Mouse (Mus musculus) MEL-GATA-1-ER (cell line): ENCODE data around the gene Atp9a.

Experiments
- DNase-seq: peaks from one replicate; pipeline ENCODE4 v3.0.0-alpha.2; 2012; ENCODE audit warnings: low read depth; ENCODE audit errors: extremely low read depth

Atp9a gene

DNA sequence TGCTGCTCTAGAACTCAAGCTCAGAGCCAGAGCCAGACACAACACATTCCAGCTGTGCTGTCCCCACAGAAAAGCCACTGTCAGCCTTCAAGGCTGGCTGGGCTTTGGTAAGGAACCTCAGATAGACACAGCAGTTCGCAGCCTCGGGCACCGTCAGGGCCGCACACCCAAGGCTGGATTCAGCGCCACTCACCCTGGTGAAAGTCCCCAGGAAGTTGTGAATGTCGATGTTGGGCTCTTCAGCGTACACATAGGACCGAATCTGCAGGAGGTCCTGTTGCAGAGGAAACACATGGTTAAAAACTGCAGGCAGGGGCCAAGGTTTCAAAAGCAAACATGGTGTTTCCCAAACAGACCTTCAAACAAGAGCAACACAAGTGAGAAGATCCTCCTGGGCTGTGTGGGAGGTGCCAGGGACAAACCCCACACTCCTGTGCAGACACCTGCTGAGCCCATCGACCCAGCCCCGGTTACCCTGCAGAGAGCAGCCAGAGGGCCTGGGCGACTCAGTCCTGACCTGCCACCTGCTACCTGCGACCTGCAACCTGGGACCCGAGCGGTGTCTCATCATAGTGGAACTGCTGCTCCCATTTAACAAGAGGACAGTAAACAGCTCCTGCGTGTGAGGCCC, 58.6 kb downstream of the Atp9a start:
- DNase-seq: no peak

- no peak for DNase-seq
These were observed 59.5 kb downstream of the Atp9a start for GRCm38 (mm10) chr2:168682721-168683120.

- no peak for DNase-seq
These were observed 60.7 kb downstream of the Atp9a start for GRCm38 (mm10) chr2:168681531-168681930.

DNA sequence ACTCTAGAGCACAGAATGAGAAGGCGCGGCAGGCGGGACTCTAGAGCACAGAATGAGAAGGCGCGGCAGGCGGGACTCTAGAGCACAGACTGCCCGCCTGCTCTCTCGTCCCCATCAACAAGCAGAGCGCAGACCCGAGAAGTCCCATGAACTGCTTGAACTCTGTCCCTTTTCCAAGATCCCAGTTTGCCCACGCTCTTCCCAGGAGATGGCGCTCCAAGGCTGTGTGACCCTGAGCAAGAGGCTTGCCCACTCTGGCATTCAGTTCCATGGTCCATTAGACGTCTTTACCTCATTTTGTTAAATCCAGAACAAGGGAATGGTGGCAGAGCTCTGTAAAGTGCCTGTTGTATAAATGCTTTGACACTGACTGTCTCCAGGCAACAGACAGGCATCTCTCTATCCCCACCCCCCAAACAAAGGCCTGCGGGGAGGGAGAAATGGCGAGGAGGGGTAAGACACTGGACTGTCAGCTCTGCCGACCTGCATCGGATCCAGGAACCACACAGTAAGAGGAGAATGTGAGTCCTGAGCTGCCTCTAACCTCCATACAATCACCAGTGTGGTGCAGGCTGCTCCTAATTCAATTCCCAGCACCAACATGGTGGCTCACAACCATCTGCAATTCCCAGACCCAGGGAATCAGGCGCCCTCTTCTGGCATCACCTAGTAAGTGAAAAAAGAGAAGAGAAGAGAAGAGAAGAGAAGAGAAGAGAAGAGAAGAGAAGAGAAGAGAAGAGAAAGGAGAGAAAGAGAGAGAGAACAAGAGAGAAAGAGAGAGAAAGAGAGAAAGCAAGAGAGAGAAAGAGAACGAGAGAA, 62.6 kb downstream of the Atp9a start:
- no peak for DNase-seq

GRCm38 (mm10) chr2:168678662-168679294, 63.4 kb downstream of the Atp9a start:
- no peak for DNase-seq

DNA sequence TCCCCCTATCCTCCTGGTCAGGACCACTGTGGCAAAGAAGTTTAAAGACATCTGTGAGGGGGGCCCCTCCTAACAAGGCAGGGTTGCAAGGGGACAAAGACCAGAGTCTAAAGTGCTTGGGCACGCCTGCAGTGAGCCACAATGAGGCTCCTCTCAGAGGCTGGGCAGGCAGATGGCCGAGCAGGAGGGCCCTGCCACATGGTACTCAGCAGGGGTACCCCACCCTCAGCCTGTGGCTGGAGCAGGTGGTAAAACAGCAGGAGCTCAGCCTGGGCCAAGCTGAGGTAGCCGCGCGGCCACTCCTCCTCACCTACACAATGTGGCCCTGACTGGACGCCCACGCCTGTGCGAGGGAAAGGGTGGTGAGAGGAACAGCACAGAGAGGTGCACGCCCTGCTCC, 64.6 kb downstream of the Atp9a start:
- DNase-seq: no peak

DNA sequence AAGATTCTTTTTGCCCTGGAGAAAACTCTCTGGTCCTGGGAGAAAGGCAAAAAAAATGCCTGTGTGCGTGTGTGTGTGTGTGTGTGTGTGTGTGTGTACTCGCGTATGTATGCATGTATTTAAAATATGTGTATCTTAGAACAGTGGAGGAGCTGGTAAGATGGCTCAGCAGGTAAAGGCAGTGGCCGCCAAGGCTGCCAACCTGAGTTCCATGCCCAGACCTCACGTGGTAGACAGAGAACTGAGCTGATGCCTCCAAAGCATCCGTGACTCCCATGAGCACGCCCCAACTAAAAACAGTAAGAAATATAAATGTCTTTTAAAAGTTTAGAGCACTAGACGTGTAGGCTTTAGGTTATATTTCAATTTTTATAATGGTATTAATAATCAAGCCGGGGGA, 70.5 kb downstream of the Atp9a start:
- DNase-seq: no peak

DNA sequence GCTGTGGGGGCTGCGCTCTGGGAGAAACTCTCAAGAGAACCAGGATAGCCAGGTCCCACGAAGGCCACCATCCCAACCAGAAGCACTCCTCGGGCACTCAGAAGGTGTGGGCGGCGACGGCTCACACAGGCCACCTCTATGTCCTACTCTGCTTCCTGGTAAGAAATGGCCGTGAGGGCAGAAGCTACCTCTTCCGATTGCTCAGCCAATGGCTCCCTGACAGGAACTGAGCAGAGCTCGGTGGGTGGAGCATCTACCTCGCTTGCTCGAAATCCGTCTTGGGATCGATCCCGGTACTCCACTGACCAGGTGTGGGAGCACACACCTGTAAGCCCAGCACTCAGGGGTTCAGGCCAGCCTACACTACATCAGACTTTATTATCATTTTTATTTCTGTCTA, 72.0 kb downstream of the Atp9a start:
- DNase-seq: no peak

DNA sequence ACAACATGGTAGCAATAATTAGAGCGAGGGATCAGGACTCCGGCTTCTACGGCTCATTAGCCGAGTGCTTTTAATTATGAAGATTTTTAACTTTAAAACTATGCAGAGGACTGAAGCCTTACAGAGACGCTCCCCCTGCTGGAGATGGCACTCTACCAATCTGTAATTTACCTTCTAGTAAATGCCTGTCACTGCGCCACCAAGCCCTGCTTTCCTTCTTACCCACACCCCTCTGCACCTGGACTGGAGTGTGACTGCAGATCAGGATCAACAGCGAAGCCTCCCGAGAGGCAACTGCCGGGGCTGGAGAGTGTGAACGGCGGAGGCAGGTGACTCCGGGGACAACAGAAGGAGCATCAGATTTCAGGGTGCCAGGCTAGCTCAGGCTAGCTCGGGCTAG, 72.4 kb downstream of the Atp9a start:
- no peak for DNase-seq

DNA sequence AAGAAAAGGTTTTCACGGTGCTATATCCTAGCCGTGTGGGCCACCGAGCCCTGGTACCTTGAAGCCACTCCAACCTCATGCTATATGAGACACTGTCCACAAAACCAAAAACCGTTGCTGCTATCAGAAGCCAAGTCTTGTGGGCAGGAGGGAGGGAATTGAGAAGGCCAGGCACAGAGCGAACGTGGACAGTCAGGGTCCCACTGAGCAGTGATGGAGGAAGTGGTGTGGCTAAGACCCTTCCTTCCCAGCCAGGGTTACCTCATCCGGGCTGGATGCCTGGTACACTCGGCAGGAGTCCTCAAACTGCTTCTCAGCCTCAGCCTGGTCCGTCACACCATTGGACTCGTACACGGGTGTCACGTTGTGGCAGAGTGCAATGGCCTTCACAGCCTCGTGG, 74.5 kb downstream of the Atp9a start:
- no peak for DNase-seq

DNA sequence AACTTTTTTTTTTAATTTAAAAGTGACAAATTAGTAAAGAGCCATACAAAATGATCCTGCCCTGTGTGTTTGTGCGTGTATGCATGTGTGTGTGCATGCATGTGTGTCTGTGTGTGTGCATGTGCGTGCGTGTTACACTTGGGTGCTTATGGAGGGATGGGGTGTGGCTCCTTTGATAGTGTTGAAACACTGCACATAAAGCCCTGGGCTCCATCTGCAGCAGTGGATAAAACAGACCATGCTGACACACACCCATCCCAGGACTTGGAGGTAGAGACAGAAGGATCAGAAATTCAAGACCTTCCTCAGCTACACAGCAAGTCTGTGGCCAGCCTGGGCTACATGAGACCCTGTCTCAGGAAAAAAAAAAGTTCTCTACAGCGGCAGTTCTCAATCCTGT, 76.5 kb downstream of the Atp9a start:
- DNase-seq: no peak

DNA sequence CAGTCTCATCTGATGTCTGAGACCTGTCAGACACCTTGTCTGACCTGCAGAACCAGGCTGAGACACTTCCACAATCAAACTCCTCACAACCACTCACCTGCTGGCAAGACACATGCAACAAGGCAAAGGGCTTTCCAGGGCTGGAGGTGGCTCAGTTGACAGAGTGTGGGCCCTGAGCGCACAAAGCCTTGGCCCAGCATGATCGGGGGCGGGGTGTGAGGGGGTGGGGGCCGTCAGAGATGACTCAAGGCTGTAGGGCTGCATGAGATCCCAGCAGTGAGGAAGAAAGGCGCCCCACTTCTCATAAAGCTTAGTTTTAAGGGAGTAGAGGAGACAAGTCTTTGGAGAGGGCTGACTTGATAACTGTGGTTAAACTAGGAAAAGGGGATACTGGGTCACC, 78.5 kb downstream of the Atp9a start:
- DNase-seq: no peak

DNA sequence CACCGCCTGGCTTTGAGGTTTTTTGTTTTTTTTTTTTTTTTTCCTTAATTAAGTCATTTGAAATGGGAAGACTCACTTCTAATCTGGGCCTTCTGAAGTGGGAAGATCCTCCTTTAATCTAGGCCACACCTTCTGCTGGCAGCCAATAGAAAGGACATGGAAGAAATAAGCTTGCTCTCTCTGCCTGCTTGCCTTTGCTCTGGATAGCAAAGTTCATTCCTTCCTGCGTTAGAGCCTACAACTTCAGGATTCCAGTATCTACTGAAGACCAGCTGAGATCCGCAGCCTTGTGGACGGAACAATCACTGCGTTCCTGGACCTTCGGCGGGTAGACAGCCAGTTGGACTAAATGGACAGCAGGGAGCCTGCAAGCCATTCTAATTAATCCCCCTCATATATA, 79.0 kb downstream of the Atp9a start:
- no peak for DNase-seq

DNA sequence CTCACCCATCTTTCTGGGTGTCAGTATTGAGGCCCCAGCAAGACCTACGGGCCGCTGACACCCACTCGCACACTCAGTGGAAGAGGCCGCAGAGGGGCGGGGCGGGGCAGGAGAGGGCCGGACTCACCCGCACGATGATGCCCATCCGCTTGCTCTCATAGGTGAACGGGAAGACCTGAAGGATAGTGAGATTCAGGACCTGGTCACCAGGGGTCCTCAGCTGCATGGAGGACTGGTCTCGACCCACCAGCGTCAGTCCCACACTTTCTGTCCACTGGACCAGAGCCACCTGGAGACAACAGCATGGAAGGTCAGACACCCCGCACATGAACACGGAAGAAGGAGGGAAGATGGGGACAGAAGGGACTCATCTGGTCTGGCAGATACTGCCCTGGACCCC, 80.4 kb downstream of the Atp9a start:
- DNase-seq: no peak

DNA sequence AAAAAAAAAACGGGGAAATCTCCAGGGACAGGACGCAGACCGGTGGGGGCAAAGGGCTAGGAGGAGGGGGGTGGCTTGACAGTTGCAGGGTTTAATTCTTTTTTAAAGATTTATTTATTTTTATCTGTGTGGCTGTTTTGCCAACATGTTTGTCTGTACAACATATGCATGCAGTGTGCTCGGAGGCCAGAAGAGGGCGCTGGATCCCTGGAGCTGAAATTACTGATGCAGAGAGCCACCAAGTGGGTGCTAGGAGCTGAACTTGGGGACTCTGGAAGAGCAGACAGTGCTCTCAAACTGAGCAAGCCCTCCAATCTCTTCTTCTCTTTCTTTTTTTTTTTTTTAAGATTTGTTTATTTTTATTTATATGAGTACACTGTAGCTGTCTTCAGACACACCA, 81.9 kb downstream of the Atp9a start:
- DNase-seq: no peak

DNA sequence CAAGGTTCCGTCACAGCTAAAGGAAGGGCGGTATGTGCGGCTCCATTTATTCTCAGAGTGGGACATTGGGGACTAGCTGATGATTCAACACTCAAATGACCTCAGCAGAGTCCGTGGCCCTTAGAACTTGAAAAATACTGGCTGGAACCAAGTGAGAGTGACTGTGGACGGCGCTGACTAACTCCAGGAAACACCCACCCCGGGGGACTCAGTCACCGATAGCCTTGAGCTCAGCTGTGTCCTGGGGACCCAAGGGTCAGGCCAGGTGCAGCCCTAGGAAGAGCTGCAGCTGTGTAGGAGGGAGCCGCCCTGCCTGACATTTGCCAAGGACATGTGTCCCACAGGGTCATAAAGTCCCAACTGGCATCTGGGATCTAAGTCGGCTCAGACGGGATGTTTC, 83.7 kb downstream of the Atp9a start:
- no peak for DNase-seq

DNA sequence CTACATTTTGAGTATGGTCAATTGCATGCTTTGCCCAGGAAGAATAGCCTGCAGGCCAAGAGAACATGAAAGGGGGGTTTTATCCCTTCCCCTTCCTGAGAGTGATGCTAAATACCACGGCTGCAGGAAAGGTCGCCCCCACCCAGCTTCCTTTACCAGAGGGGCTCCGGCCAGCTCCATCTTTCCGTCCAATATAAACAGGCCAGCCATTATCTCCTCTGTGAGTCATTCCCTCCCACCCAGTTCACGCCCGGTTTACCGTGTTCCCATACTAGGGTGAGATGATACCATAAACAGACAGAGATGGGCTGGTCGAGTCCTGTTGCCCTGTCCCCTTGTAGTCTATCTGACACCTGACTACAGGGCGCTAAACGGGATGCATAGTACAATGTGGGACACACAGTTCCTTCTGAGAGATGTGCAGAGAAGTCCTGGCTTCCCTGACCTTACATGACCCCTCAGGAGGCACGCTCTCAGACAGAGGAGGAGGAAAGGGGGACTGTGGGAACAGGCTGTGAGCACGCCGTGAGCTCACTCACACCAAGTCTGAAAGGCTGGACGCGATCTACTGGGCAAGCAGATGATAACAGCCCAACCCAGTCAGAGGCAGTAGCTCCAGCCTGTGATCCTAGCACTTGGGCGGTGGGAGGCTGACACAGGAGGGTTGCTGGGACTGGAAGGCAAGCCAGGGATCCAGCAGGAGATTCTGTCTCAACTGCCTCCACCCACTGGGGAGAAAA, 85.5 kb downstream of the Atp9a start:
- DNase-seq: no peak

DNA sequence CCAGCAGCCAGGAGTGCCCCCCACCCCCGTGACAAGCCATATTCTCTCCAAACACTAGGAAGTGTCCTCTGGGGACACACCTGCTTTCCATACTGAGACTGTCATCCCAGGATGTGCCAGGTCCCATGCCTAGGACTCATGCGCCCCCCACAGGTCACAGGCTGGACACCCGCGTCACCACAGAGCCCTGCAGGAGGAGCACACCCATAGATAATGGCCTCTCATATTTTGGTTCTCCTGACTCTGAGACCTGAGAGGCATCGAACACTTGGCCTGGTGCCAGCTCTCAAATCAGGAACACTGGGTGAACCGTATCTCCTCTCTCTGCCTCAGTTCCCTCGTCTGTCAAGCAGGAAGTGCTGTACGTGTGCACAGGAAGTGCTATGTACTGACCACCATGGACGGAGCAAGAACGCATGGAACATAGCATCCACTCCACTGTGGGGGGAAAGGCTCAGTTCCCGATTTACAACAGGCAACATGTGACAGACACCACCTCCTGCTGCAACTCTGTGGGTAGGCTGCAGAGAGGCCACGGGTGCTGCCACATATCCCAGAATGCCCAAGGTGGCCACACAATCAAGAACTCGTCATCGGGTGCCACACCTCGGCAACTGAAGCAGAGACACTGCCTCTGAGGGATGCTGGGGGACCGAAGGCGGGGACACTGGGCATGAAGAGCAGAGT, 87.1 kb downstream of the Atp9a start:
- no peak for DNase-seq

- no peak for DNase-seq
These were observed 87.7 kb downstream of the Atp9a start for GRCm38 (mm10) chr2:168654482-168654881.

- no peak for DNase-seq
These were observed 90.5 kb downstream of the Atp9a start for GRCm38 (mm10) chr2:168651757-168652156.

- no peak for DNase-seq
These were observed 94.0 kb downstream of the Atp9a start for GRCm38 (mm10) chr2:168648171-168648570.
